Mouse (Mus musculus) lung, postnatal 14 days (tissue): ENCODE results near the gene Dcbld1.
A peak's percentile ranks its signal among the peaks of the same experiment; 100 is the strongest.
"Not testable (repeated sequence)": the region's sequence is repeated elsewhere in the genome, so short reads cannot be mapped to it uniquely, and the experiment has no call there.

Source experiments
- DNase-seq: peaks from one replicate; pipeline ENCODE4 v3.0.0; 2021

Gene Dcbld1

GRCm38 (mm10) chr10:52264162-52264561, 30.7 kb downstream of the Dcbld1 start:
- DNase-seq, result no peak

GRCm38 (mm10) chr10:52268879-52269278, 35.5 kb downstream of the Dcbld1 start:
- no peak for DNase-seq

GRCm38 (mm10) chr10:52271385-52271784, 38.0 kb downstream of the Dcbld1 start:
- no peak for DNase-seq

GRCm38 (mm10) chr10:52273012-52273411, 39.6 kb downstream of the Dcbld1 start:
- DNase-seq, result no peak

- no peak for DNase-seq
These were observed 40.8 kb downstream of the Dcbld1 start for GRCm38 (mm10) chr10:52274001-52274909.

- DNase-seq, result peak; percentile 15
These were observed 41.6 kb downstream of the Dcbld1 start for GRCm38 (mm10) chr10:52274910-52275604.

GRCm38 (mm10) chr10:52276579-52276978, 43.2 kb downstream of the Dcbld1 start:
- DNase-seq, result no peak

GRCm38 (mm10) chr10:52277564-52277963, 44.1 kb downstream of the Dcbld1 start:
- not testable (repeated sequence) for DNase-seq

- peak; percentile 32 for DNase-seq
These were observed 44.6 kb downstream of the Dcbld1 start for GRCm38 (mm10) chr10:52278011-52278434.

GRCm38 (mm10) chr10:52278866-52279265, 45.4 kb downstream of the Dcbld1 start:
- no peak for DNase-seq

GRCm38 (mm10) chr10:52279876-52280275, 46.5 kb downstream of the Dcbld1 start:
- no peak for DNase-seq

- no peak for DNase-seq
These were observed 47.2 kb downstream of the Dcbld1 start for GRCm38 (mm10) chr10:52280623-52281022.

- DNase-seq, result no peak
These were observed 47.9 kb downstream of the Dcbld1 start for GRCm38 (mm10) chr10:52281337-52281736.

GRCm38 (mm10) chr10:52284578-52284977, 51.2 kb downstream of the Dcbld1 start:
- DNase-seq, result no peak

- DNase-seq, result no peak
These were observed 54.6 kb downstream of the Dcbld1 start for GRCm38 (mm10) chr10:52287852-52288533.

- no peak for DNase-seq
These were observed 55.8 kb downstream of the Dcbld1 start for GRCm38 (mm10) chr10:52289261-52289660.

- DNase-seq, result not testable (repeated sequence)
These were observed 59.0 kb downstream of the Dcbld1 start for GRCm38 (mm10) chr10:52292391-52292790.

GRCm38 (mm10) chr10:52293921-52294577, 60.6 kb downstream of the Dcbld1 start:
- DNase-seq, result no peak

GRCm38 (mm10) chr10:52295934-52296333, 62.5 kb downstream of the Dcbld1 start:
- DNase-seq, result no peak

GRCm38 (mm10) chr10:52298568-52298967, 65.1 kb downstream of the Dcbld1 start:
- DNase-seq, result not testable (repeated sequence)

GRCm38 (mm10) chr10:52301766-52302165, 68.3 kb downstream of the Dcbld1 start:
- DNase-seq, result no peak

GRCm38 (mm10) chr10:52302271-52302670, 68.9 kb downstream of the Dcbld1 start:
- DNase-seq, result no peak

GRCm38 (mm10) chr10:52304574-52304973, 71.2 kb downstream of the Dcbld1 start:
- no peak for DNase-seq
